Mouse (Mus musculus) left cerebral cortex, postnatal 25 days (tissue): ENCODE measurements at regions not wholly inside any gene's neighbourhood (a gene's known extent, or its start where the extent isn't known, plus 50 kb on each side); places are given as distances from the start of the nearest gene placed in this dataset.

Experiments
- DNase-seq, 2 experiments: peaks; one replicate each; pipeline ENCODE4 v3.0.0; 2022; ENCODE audit warnings: low spot score in 2 of 2, mixed read lengths in 1 of 2
- intact Hi-C: fragments of 180-260 bp; cut with DNase I; formaldehyde crosslinking; loops from one replicate; pipeline ENCODE4 v1.15.1; 2025

GRCm38 (mm10) chr17:79414006-79414405 is 59.1 kb upstream of the Cdc42ep3 start:
- intact Hi-C loops: no loop called here
- DNase-seq: no peak

GRCm38 (mm10) chr17:79417953-79418352 is 63.1 kb upstream of the Cdc42ep3 start:
- intact Hi-C loops: no loop called here
- no peak for DNase-seq

- intact Hi-C loops: no loop called here
- no peak for DNase-seq
Observed at GRCm38 (mm10) chr17:79421618-79422017, 66.7 kb upstream of the Cdc42ep3 start.

- intact Hi-C loops: no loop called here
Observed at GRCm38 (mm10) chr17:79439182-79439581, 84.3 kb upstream of the Cdc42ep3 start.

GRCm38 (mm10) chr17:79442507-79443115 is 87.7 kb upstream of the Cdc42ep3 start:
- no peak for DNase-seq
- intact Hi-C loops: no loop called here

More at GRCm38 (mm10) chr17:79439182-79439581, 84.3 kb upstream of the Cdc42ep3 start:
- DNase-seq: no peak

- intact Hi-C loops: no loop called here
- DNase-seq: no peak
Observed at GRCm38 (mm10) chr17:79447170-79447569, 92.3 kb upstream of the Cdc42ep3 start.

GRCm38 (mm10) chr17:79451141-79451860 is 96.4 kb upstream of the Cdc42ep3 start:
- intact Hi-C loops: no loop called here
- no peak for DNase-seq

GRCm38 (mm10) chr17:79453825-79454224 is 98.9 kb upstream of the Cdc42ep3 start:
- DNase-seq: no peak
- intact Hi-C loops: no loop called here

GRCm38 (mm10) chr17:79454526-79454925 is 99.6 kb upstream of the Cdc42ep3 start:
- no peak for DNase-seq
- intact Hi-C loops: no loop called here

GRCm38 (mm10) chr17:79455229-79455628 is 100.3 kb upstream of the Cdc42ep3 start:
- no peak for DNase-seq
- intact Hi-C loops: no loop called here

GRCm38 (mm10) chr17:79457636-79458035 is 102.7 kb upstream of the Cdc42ep3 start:
- intact Hi-C loops: no loop called here
- no peak for DNase-seq

- intact Hi-C loops: no loop called here
- no peak for DNase-seq
Observed at GRCm38 (mm10) chr17:79461681-79462091, 106.8 kb upstream of the Cdc42ep3 start.

GRCm38 (mm10) chr17:79463074-79463694 is 108.3 kb upstream of the Cdc42ep3 start:
- intact Hi-C loops: no loop called here
- no peak for DNase-seq

- DNase-seq: no peak
- intact Hi-C loops: no loop called here
Observed at GRCm38 (mm10) chr17:79465666-79466065, 110.8 kb upstream of the Cdc42ep3 start.

GRCm38 (mm10) chr17:79471639-79472038 is 116.7 kb upstream of the Cdc42ep3 start:
- intact Hi-C loops: no loop called here
- DNase-seq: no peak

- intact Hi-C loops: no loop called here
- no peak for DNase-seq
Observed at GRCm38 (mm10) chr17:79472106-79472995, 117.5 kb upstream of the Cdc42ep3 start.

GRCm38 (mm10) chr17:79476671-79477070 is 121.8 kb upstream of the Cdc42ep3 start:
- DNase-seq: no peak
- intact Hi-C loops: no loop called here

GRCm38 (mm10) chr17:79481112-79481738 is 126.3 kb upstream of the Cdc42ep3 start:
- intact Hi-C loops: no loop called here
- no peak for DNase-seq

GRCm38 (mm10) chr17:79481936-79482335 is 127.0 kb upstream of the Cdc42ep3 start:
- no peak for DNase-seq
- intact Hi-C loops: no loop called here

GRCm38 (mm10) chr17:79485239-79485638 is 126.4 kb upstream of the Rmdn2 start:
- DNase-seq: no peak
- intact Hi-C loops: no loop called here
